ENCODE assay signal across 14 mouse cellular contexts in genomic region chr1:4622408-4622807, GRCm38 (mm10).
A peak's percentile ranks its signal among the peaks of the same experiment; 100 is the strongest.
DNase-seq lines count a peak whose midpoint lies in the region; ATAC-seq and TF ChIP-seq lines count a peak whose summit lies in the region.
"Had no signal": no experiment of that assay in that cellular context is flagged by ENCODE, and none has a peak within 500 bp of the region (broad histone marks: within the 10 kb centered on the region; RNA-seq: fewer than 3 reads in every experiment).

No protein-coding gene starts in this region.

- TF ChIP-seq POLR2A in brain, embryonic 14.5 days (IDR thresholded peaks at IDR 0.05; ENCODE audit: borderline replicate concordance, extremely low read depth, insufficient read depth, insufficient read length, poor library complexity, severe bottlenecking), result no peak

- 0 out of 2 replicates have a peak overlapping the region, but pooled peaks have one; percentile 13 for H3K27ac ChIP-seq in intestine, embryonic 15.5 days
- H3K27ac ChIP-seq in intestine, postnatal 0 days (ENCODE audit: low read depth, low read length), result no peak overlapping the region
- no peak overlapping the region for H3K27ac ChIP-seq in hindbrain, embryonic 12.5 days
- H3K27ac ChIP-seq: embryonic facial prominence, embryonic 12.5 days; midbrain, embryonic 13.5 days; neural tube, embryonic 12.5 days had no signal

- H3K9ac ChIP-seq in intestine, embryonic 15.5 days, result no peak overlapping the region
- H3K9ac ChIP-seq in intestine, postnatal 0 days (ENCODE audit: low read depth, low read length), result no peak overlapping the region
- no peak overlapping the region for H3K9ac ChIP-seq in hindbrain, embryonic 12.5 days
- H3K9ac ChIP-seq: embryonic facial prominence, embryonic 12.5 days; forebrain, postnatal 0 days; liver, embryonic 15.5 days; midbrain, embryonic 13.5 days; neural tube, embryonic 12.5 days had no signal

- no peak for TF ChIP-seq CTCF in intestine, postnatal 0 days (IDR thresholded peaks at IDR 0.05; ENCODE audit: low read depth)
- TF ChIP-seq CTCF in brain, embryonic 14.5 days (IDR thresholded peaks at IDR 0.05; ENCODE audit: borderline replicate concordance, extremely low read depth, insufficient read depth, insufficient read length), result no peak

- no peak for ATAC-seq in intestine, embryonic 15.5 days
- no peak for ATAC-seq in intestine, postnatal 0 days
- no peak for ATAC-seq in hindbrain, embryonic 12.5 days (ENCODE audit: low FRiP score)
- ATAC-seq: forebrain, postnatal 0 days; midbrain, embryonic 13.5 days had no signal

- no peaks in the 10 kb centered on the region for H3K4me1 ChIP-seq in intestine, embryonic 15.5 days (replicated peaks)
- no peaks in the 10 kb centered on the region for H3K4me1 ChIP-seq in intestine, postnatal 0 days (replicated peaks; ENCODE audit: control insufficient read depth, insufficient read depth, low read length)
- no peaks in the 10 kb centered on the region for H3K4me1 ChIP-seq in hindbrain, embryonic 12.5 days
- H3K4me1 ChIP-seq: embryonic facial prominence, embryonic 12.5 days; liver, embryonic 15.5 days; midbrain, embryonic 13.5 days; neural tube, embryonic 12.5 days had no signal

- 49% methylated on average over 5 of the region's 5 CpGs for WGBS in intestine, embryonic 15.5 days
- WGBS in intestine, postnatal 0 days, result 52% methylated on average over 5 of the region's 5 CpGs
- WGBS in hindbrain, embryonic 12.5 days, result 76% methylated on average over 5 of the region's 5 CpGs

- H3K4me3 ChIP-seq in intestine, embryonic 15.5 days (replicated peaks), result no peak overlapping the region
- no peak overlapping the region for H3K4me3 ChIP-seq in intestine, postnatal 0 days (ENCODE audit: low read depth, low read length)
- H3K4me3 ChIP-seq in hindbrain, embryonic 12.5 days, result no peak overlapping the region
- H3K4me3 ChIP-seq: embryonic facial prominence, embryonic 12.5 days; liver, embryonic 15.5 days; midbrain, embryonic 13.5 days; neural tube, embryonic 12.5 days had no signal

- H3K9me3 ChIP-seq in intestine, embryonic 15.5 days, result no peaks in the 10 kb centered on the region
- no peaks in the 10 kb centered on the region for H3K9me3 ChIP-seq in intestine, postnatal 0 days (ENCODE audit: control insufficient read depth)
- H3K9me3 ChIP-seq in hindbrain, embryonic 12.5 days (replicated peaks), result no peaks in the 10 kb centered on the region
- H3K9me3 ChIP-seq: embryonic facial prominence, embryonic 12.5 days; liver, embryonic 15.5 days; midbrain, embryonic 13.5 days; neural tube, embryonic 12.5 days had no signal

- no peaks in the 10 kb centered on the region for H3K36me3 ChIP-seq in intestine, embryonic 15.5 days
- no peaks in the 10 kb centered on the region for H3K36me3 ChIP-seq in intestine, postnatal 0 days (ENCODE audit: control insufficient read depth, insufficient read depth)
- H3K36me3 ChIP-seq in hindbrain, embryonic 12.5 days, result no peaks in the 10 kb centered on the region
- H3K36me3 ChIP-seq: embryonic facial prominence, embryonic 12.5 days; liver, embryonic 15.5 days; midbrain, embryonic 13.5 days; neural tube, embryonic 12.5 days had no signal

- H3K4me2 ChIP-seq in intestine, embryonic 15.5 days (replicated peaks), result no peak overlapping the region
- no peak overlapping the region for H3K4me2 ChIP-seq in intestine, postnatal 0 days (replicated peaks; ENCODE audit: low read depth)
- no peak overlapping the region for H3K4me2 ChIP-seq in hindbrain, embryonic 12.5 days (replicated peaks)
- H3K4me2 ChIP-seq: embryonic facial prominence, embryonic 12.5 days; liver, embryonic 15.5 days; midbrain, embryonic 13.5 days; neural tube, embryonic 12.5 days had no signal

- H3K27me3 ChIP-seq in intestine, embryonic 15.5 days (replicated peaks), result no peaks in the 10 kb centered on the region
- no peaks in the 10 kb centered on the region for H3K27me3 ChIP-seq in intestine, postnatal 0 days (replicated peaks; ENCODE audit: control insufficient read depth, insufficient read depth, low read length)
- no peaks in the 10 kb centered on the region for H3K27me3 ChIP-seq in hindbrain, embryonic 12.5 days
- H3K27me3 ChIP-seq: embryonic facial prominence, embryonic 12.5 days; liver, embryonic 15.5 days; midbrain, embryonic 13.5 days; neural tube, embryonic 12.5 days had no signal

- peak; percentile 7 for DNase-seq in NIH3T3 (ENCODE audit: low read depth)
- DNase-seq in brain, embryonic 14.5 days (ENCODE audit: low read depth), result peak; percentile 12
- DNase-seq in kidney, postnatal 10 days, result peak; percentile 34
- no peak for DNase-seq in T-cell, adult 2 months (ENCODE audit: low spot score)
- no peak for DNase-seq in spleen, postnatal 4 days (ENCODE audit: low spot score in 2 of 2)
- DNase-seq: cerebellum, adult 8-10 months; forebrain, postnatal 0 days had no signal

Comparison
In these comparisons a context has a peak if more than half of its experiments do, and no peak if none do; other contexts are left out.
1. DNase-seq: peak in NIH3T3 (single experiment), brain, embryonic 14.5 days (single experiment) and kidney, postnatal 10 days (single experiment); none in T-cell, adult 2 months (single experiment) and spleen, postnatal 4 days (0 of 2).